Mouse (Mus musculus) gastrocnemius, postnatal 36 days (tissue): Measurements from ENCODE around the gene Slc25a21. TPM values are rescaled to one million over a fixed set of nuclear protein-coding genes. Genes with fewer than 3 reads are reported as not detected.

Source experiments
- DNase-seq, 2 experiments: peaks; one replicate each; pipeline ENCODE4 v3.0.0; 2022
- intact Hi-C: fragments of 180-260 bp; cut with DNase I; formaldehyde crosslinking; loops from one replicate; pipeline ENCODE4 v1.15.1; 2025
- total RNA-seq, 2 experiments: library from RNA; stranded (reverse); gene quantifications; 2 replicates each; pipeline ENCODE4 v1.2.3; 2021

Gene Slc25a21
- total RNA-seq, 2 experiments from 2014 or later, result 0.18 to 0.25 TPM

GRCm38 (mm10) chr12:56669451-56670122 lies 527.7 kb downstream of the Slc25a21 start:
- intact Hi-C loops, result no loop called here
- no peak for DNase-seq

Other genes starting within 250 kb of the Slc25a21 start
- 10 to 100 TPM; 18.6 to 22.6 TPM for gene Prps1l3, start 32.9 kb upstream of the Slc25a21 start, total RNA-seq
- 1 to 10 TPM; 2.4 to 2.6 TPM for gene Mipol1, start 33.0 kb upstream of the Slc25a21 start, total RNA-seq